Comparison of ENCODE assay signal across 8 mouse cellular contexts in genomic region chr4:42950065-42950558, GRCm38 (mm10). TPM values are rescaled to one million over a fixed set of nuclear protein-coding genes. Genes with fewer than 3 reads are reported as not detected.
DNase-seq lines count a peak whose midpoint lies in the region; ATAC-seq and TF ChIP-seq lines count a peak whose summit lies in the region.

No protein-coding gene starts in this region.

- peak; percentile 69 to 79 for DNase-seq in urinary bladder, adult 18-20 months (ENCODE audit: low spot score in 2 of 2)
- DNase-seq in urinary bladder, adult 2 months (ENCODE audit: low spot score), result no peak
- peak; percentile 79 for DNase-seq in embryo, embryonic 11.5 days (ENCODE audit: low read depth, low spot score)
- peak; percentile 93 to 94 for DNase-seq in heart, adult 2 months
- DNase-seq in kidney, adult 8-10 months, result peak; percentile 82 to 87
- DNase-seq in liver, result peak; percentile 79
- DNase-seq in spleen, postnatal 4 days (ENCODE audit: low spot score in 2 of 2), result peak; percentile 74 to 87

- H3K27me3 ChIP-seq in heart, adult 2 months (ENCODE audit: control insufficient read depth, insufficient read depth, low read length), result no peaks in the 10 kb centered on the region

- H3K9ac ChIP-seq in heart, adult 2 months (ENCODE audit: low read depth, low read length), result peak overlapping the region; percentile 93

- H3K27ac ChIP-seq in heart, adult 2 months, result peak overlapping the region; percentile 99

- H3K36me3 ChIP-seq in heart, adult 2 months (ENCODE audit: control insufficient read depth, insufficient read depth, low read length), result no peaks in the 10 kb centered on the region

- TF ChIP-seq EP300 in heart, adult 2 months (IDR thresholded peaks at IDR 0.05; ENCODE audit: insufficient read depth, low read depth, low read length), result 0 out of 2 replicates have a peak, but pooled peaks have one; percentile 38

- TF ChIP-seq CTCF in heart, adult 2 months (IDR thresholded peaks at IDR 0.05), result no peak

- peaks cover 7% of the 10 kb centered on the region for H3K4me1 ChIP-seq in heart, adult 2 months (ENCODE audit: control insufficient read depth, insufficient read depth, low read length)

- peak overlapping the region; percentile 90 for H3K4me3 ChIP-seq in heart, adult 2 months

- no peaks in the 10 kb centered on the region for H3K79me2 ChIP-seq in heart, adult 2 months (replicated peaks; ENCODE audit: control insufficient read depth, insufficient read depth, low read length)

- 2% methylated on average over 27 of the region's 27 CpGs for WGBS in heart, adult 2 months

- peak; percentile 76; the same call in 1 of the 2 replicates for TF ChIP-seq POLR2A in heart, adult 2 months (IDR thresholded peaks at IDR 0.05; ENCODE audit: insufficient read depth, low read depth, low read length)

- ATAC-seq in monocyte, adult 5-6 weeks (replicated peaks; ENCODE audit: insufficient number of reproducible peaks, low FRiP score, low TSS enrichment, poor library complexity, severe bottlenecking), result peak; percentile 36

- intact Hi-C loops in heart, adult 2 months (cut with DNase I), result no loop called here

RNA-seq across cellular contexts. Expression of gene Dnajb5, which starts 0.5 kb away (rescaled TPM):
- polyA plus RNA-seq in urinary bladder, adult 2 months (2012; rRNA removed), result 26.1 and 46.1 TPM in 2 replicates
- 100 to 1,000 TPM in 1 of 2 experiments, 10 to 100 TPM in 1; 88.5 to 103 TPM for total RNA-seq in heart, adult 2 months (2021)
- 45.6 and 51.1 TPM in 2 replicates for polyA plus RNA-seq in heart, adult 2 months (2012; rRNA removed)
- total RNA-seq in monocyte, adult 5-6 weeks (2017), result 2.5 to 10.0 TPM (median 6.9 TPM) in 3 replicates

RNA-seq across cellular contexts. Expression of gene 1700022I11Rik, which starts 19.3 kb away (rescaled TPM):
- polyA plus RNA-seq in urinary bladder, adult 2 months (2012; rRNA removed), result not detected in 2 replicates
- not detected for total RNA-seq in heart, adult 2 months (2021)
- not detected in 2 replicates for polyA plus RNA-seq in heart, adult 2 months (2012; rRNA removed)
- total RNA-seq in monocyte, adult 5-6 weeks (2017), result 1.4 TPM in 1 of 3 replicates, not detected in the others

RNA-seq across cellular contexts. Expression of gene Phf24, which starts 33.7 kb away (rescaled TPM):
- 4.0 and 4.7 TPM in 2 replicates for polyA plus RNA-seq in urinary bladder, adult 2 months (2012; rRNA removed)
- 1 to 10 TPM; 5.0 to 5.8 TPM for total RNA-seq in heart, adult 2 months (2021)
- 4.8 and 7.8 TPM in 2 replicates for polyA plus RNA-seq in heart, adult 2 months (2012; rRNA removed)
- 0.10 TPM in 1 of 3 replicates, not detected in the others for total RNA-seq in monocyte, adult 5-6 weeks (2017)

RNA-seq across cellular contexts. Expression of gene Vcp, which starts 50.2 kb away (rescaled TPM):
- 176 and 192 TPM in 2 replicates for polyA plus RNA-seq in urinary bladder, adult 2 months (2012; rRNA removed)
- 100 to 1,000 TPM; 238 to 254 TPM for total RNA-seq in heart, adult 2 months (2021)
- 127 and 204 TPM in 2 replicates for polyA plus RNA-seq in heart, adult 2 months (2012; rRNA removed)
- total RNA-seq in monocyte, adult 5-6 weeks (2017), result 146 to 168 TPM (median 150 TPM) in 3 replicates
